Mouse (Mus musculus) CH12.LX (cell line): Measurements from ENCODE around the gene Cyp4f17. TPM values are rescaled to one million over a fixed set of nuclear protein-coding genes. Genes with fewer than 3 reads are reported as not detected.
"Not testable (repeated sequence)": the region's sequence is repeated elsewhere in the genome, so short reads cannot be mapped to it uniquely, and the experiment has no call there.

Source experiments
- DNase-seq: peaks from one replicate; pipeline ENCODE4 v3.0.0-alpha.2; 2013; ENCODE audit errors: extremely low read depth
- H3K27ac ChIP-seq: 2 replicates; pipeline ENCODE4 v1.5.1; 2012; ENCODE audit warnings: low read depth, mild to moderate bottlenecking, control low read depth, moderate library complexity; ENCODE audit not compliant: insufficient read depth
- H3K27me3 ChIP-seq: replicated peaks from 2 replicates; pipeline ENCODE3; 2012; ENCODE audit warnings: inconsistent platforms
- H3K36me3 ChIP-seq, 2 experiments: replicated peaks in 1 of 2; 2 replicates each; pipeline versions ENCODE3 to v1.6.1; 2012; ENCODE audit warnings: inconsistent platforms in 1 of 2, low read length in 1 of 2, mild to moderate bottlenecking in 1 of 2, mixed read lengths in 1 of 2, moderate library complexity in 1 of 2; ENCODE audit not compliant: control insufficient read depth in 1 of 2, insufficient read depth in 1 of 2
- H3K4me1 ChIP-seq, 2 experiments: 2 replicates each; pipeline ENCODE4 v1.6.1; 2012; ENCODE audit warnings: inconsistent platforms in 1 of 2, moderate library complexity in 1 of 2; ENCODE audit not compliant: insufficient read depth in 2 of 2, control insufficient read depth in 1 of 2
- H3K4me2 ChIP-seq: 2 replicates; pipeline ENCODE4 v1.6.1; 2012; ENCODE audit warnings: low read depth, mild to moderate bottlenecking, control low read depth; ENCODE audit not compliant: poor library complexity, insufficient read depth, severe bottlenecking
- H3K4me3 ChIP-seq, 3 experiments: fragments of 150-350 bp in 1 of 3; sonication (generic) in 1 of 3; replicated peaks in 1 of 3; 2 replicates each; pipeline versions ENCODE3 to v1.5.1; 2011 to 2012; ENCODE audit warnings: low read depth in 2 of 3, low read length in 2 of 3, mild to moderate bottlenecking in 2 of 3, moderate library complexity in 2 of 3, control low read depth in 1 of 3, improper control_type of control experiment in 1 of 3, inconsistent platforms in 1 of 3, mixed read lengths in 1 of 3; ENCODE audit not compliant: poor library complexity in 1 of 3
- H3K79me2 ChIP-seq: replicated peaks from 2 replicates; pipeline ENCODE4 v1.6.1; 2012; ENCODE audit warnings: mild to moderate bottlenecking, moderate library complexity; ENCODE audit not compliant: control insufficient read depth, poor library complexity, insufficient read depth, severe bottlenecking; ENCODE audit errors: extremely low read depth
- H3K9ac ChIP-seq: 2 replicates; pipeline ENCODE4 v1.6.1; 2012; ENCODE audit warnings: low read depth, mild to moderate bottlenecking, control low read depth, moderate library complexity; ENCODE audit not compliant: insufficient read depth
- H3K9me3 ChIP-seq: replicated peaks from 2 replicates; pipeline ENCODE3; 2012; ENCODE audit warnings: low read length, inconsistent platforms, mixed read lengths
- BHLHE40 ChIP-seq: IDR thresholded peaks from 2 replicates; pipeline ENCODE4 v1.6.1; 2011; ENCODE audit warnings: mild to moderate bottlenecking, low read depth, low read length, improper control_type of control experiment
- CHD2 ChIP-seq: IDR thresholded peaks from 2 replicates; pipeline ENCODE4 v1.6.1; 2011; ENCODE audit warnings: low read length, improper control_type of control experiment
- EP300 ChIP-seq: IDR thresholded peaks from 2 replicates; pipeline ENCODE4 v1.6.1; 2011; ENCODE audit warnings: low read length, improper control_type of control experiment
- ETS1 ChIP-seq: conservative IDR thresholded peaks from 2 replicates; pipeline ENCODE4 v1.6.1; 2012; ENCODE audit warnings: low read depth, mild to moderate bottlenecking, inconsistent platforms, low read length, improper control_type of control experiment, moderate library complexity
- IRF4 ChIP-seq: IDR thresholded peaks from 2 replicates; pipeline ENCODE4 v1.6.1; 2014; ENCODE audit warnings: low read depth, mild to moderate bottlenecking, inconsistent platforms, low read length, improper control_type of control experiment
- JUN ChIP-seq: IDR thresholded peaks from 2 replicates; pipeline ENCODE4 v1.6.1; 2011; ENCODE audit warnings: low read depth, mild to moderate bottlenecking, low read length, improper control_type of control experiment, moderate library complexity; ENCODE audit not compliant: insufficient read depth
- JUND ChIP-seq: conservative IDR thresholded peaks from 2 replicates; pipeline ENCODE4 v1.6.1; 2011; ENCODE audit warnings: low read depth, low read length, improper control_type of control experiment
- MEF2A ChIP-seq: IDR thresholded peaks from 2 replicates; pipeline ENCODE4 v1.6.1; 2014; ENCODE audit warnings: low read depth, mild to moderate bottlenecking, inconsistent platforms, low read length, improper control_type of control experiment, borderline replicate concordance
- TCF12 ChIP-seq: IDR thresholded peaks from 2 replicates; pipeline ENCODE4 v1.6.1; 2014; ENCODE audit warnings: low read depth, mild to moderate bottlenecking, inconsistent platforms, low read length, improper control_type of control experiment
- dilution Hi-C: fragments of 300-500 bp; cut with MboI; formaldehyde crosslinking; loops from 2 replicates; pipeline ENCODE4 v1.14.3; 2020; ENCODE audit warnings: low sequenced_read_pairs; ENCODE audit not compliant: extremely low pct_unique_long_range_greater_than_20kb, extremely low pct_ligation_motif_present
- in situ Hi-C: fragments of 300-500 bp; cut with MboI; formaldehyde crosslinking; loops from 3 replicates; pipeline ENCODE4 v1.14.3; 2019; ENCODE audit warnings: low sequenced_read_pairs, low pct_ligation_motif_present, low pct_unique_long_range_greater_than_20kb, mixed read lengths
- polyA plus RNA-seq: library from polyadenylated mRNA; unstranded; fragments of >175 nt; gene quantifications from 2 replicates; pipeline ENCODE4 v1.2.1, GENCODE M21; 2012; ENCODE audit warnings: low read depth; ENCODE audit not compliant: insufficient read length
- total RNA-seq, 2 experiments: library from RNA; depleted of rRNA; stranded (reverse); fragments of 300-350 nt in 1 of 2; fragments of >200 nt in 1 of 2; gene quantifications; 2 replicates each; pipeline ENCODE4 v1.2.3; 2012 to 2014

The Cyp4f17 gene
- total and polyA plus RNA-seq, 3 experiments: 3.3 to 4.8 (median 4.1) TPM

GRCm38 (mm10) chr17:32554368-32554767, 48.5 kb downstream of the Cyp4f17 start:
- in situ Hi-C loops: not testable (repeated sequence)

GRCm38 (mm10) chr17:32563301-32563700, 57.5 kb downstream of the Cyp4f17 start:
- H3K27ac ChIP-seq, in situ Hi-C loops, H3K79me2 ChIP-seq, H3K36me3 ChIP-seq, H3K4me3 ChIP-seq, H3K9ac ChIP-seq, H3K4me2 ChIP-seq, H3K27me3 ChIP-seq, DNase-seq, H3K4me1 ChIP-seq, dilution Hi-C loops, H3K9me3 ChIP-seq: not testable (repeated sequence)

More at GRCm38 (mm10) chr17:32554368-32554767, 48.5 kb downstream of the Cyp4f17 start:
- H3K4me2 ChIP-seq, H3K79me2 ChIP-seq, H3K27me3 ChIP-seq, H3K4me3 ChIP-seq, H3K36me3 ChIP-seq, H3K9me3 ChIP-seq, dilution Hi-C loops, H3K9ac ChIP-seq, H3K27ac ChIP-seq: not testable (repeated sequence)
- DNase-seq: peak; percentile 91
- H3K4me1 ChIP-seq: peaks cover 2 to 35% of the 10 kb centered on the region in 2 experiments; a peak in 3 of 4 replicates
- peak; percentile 77 for TF ChIP-seq MEF2A
- peak; percentile 81 for TF ChIP-seq IRF4
- peak; percentile 72 for TF ChIP-seq JUND
- TF ChIP-seq EP300: peak; percentile 62
- 0 out of 2 replicates have a peak, but pooled peaks have one; percentile 31 for TF ChIP-seq JUN
- peak; percentile 57 for TF ChIP-seq BHLHE40
- TF ChIP-seq TCF12: peak; percentile 45; the same call in 1 of the 2 replicates
- TF ChIP-seq ETS1: peak; percentile 75
- peak; percentile 78 for TF ChIP-seq CHD2

GRCm38 (mm10) chr17:32573286-32573685, 67.4 kb downstream of the Cyp4f17 start:
- H3K9me3 ChIP-seq, H3K27ac ChIP-seq, H3K9ac ChIP-seq, dilution Hi-C loops, DNase-seq, H3K79me2 ChIP-seq, H3K27me3 ChIP-seq, H3K4me3 ChIP-seq, in situ Hi-C loops, H3K36me3 ChIP-seq: not testable (repeated sequence)
- Histone ChIP-seq H3K4me1 (peaks cover 0 to 13% of the 10 kb centered on the region in 2 experiments; a peak in 3 of 4 replicates), H3K4me2 (peak overlapping the region; percentile 24; the same call in 1 of the 2 replicates)
